Mouse (Mus musculus) cortical plate, adult 2 months (tissue): ENCODE measurements at regions not wholly inside any gene's neighbourhood (a gene's known extent, or its start where the extent isn't known, plus 50 kb on each side); places are given as distances from the start of the nearest gene placed in this dataset.

Experiments used
- H3K27ac ChIP-seq: fragments of 200-500 bp; 2 replicates; pipeline ENCODE4 v1.5.1; 2012; ENCODE audit warnings: low read length, control low read depth, inconsistent platforms; ENCODE audit not compliant: insufficient read depth
- H3K4me1 ChIP-seq: fragments of 200-500 bp; 2 replicates; pipeline ENCODE4 v1.6.1; 2011; ENCODE audit warnings: low read length; ENCODE audit not compliant: control insufficient read depth, insufficient read depth
- H3K4me3 ChIP-seq: fragments of 200-500 bp; 2 replicates; pipeline ENCODE4 v1.5.1; 2011; ENCODE audit warnings: mild to moderate bottlenecking, low read length, control low read depth; ENCODE audit not compliant: insufficient read depth
- CTCF ChIP-seq: fragments of 200-500 bp; IDR thresholded peaks from 2 replicates; pipeline ENCODE4 v1.5.1; 2011; ENCODE audit warnings: mild to moderate bottlenecking, control low read depth, low read length; ENCODE audit not compliant: insufficient read depth; ENCODE audit errors: extremely low read depth
- POLR2A ChIP-seq: fragments of 200-500 bp; IDR thresholded peaks from 2 replicates; pipeline ENCODE4 v1.6.1; 2011; ENCODE audit warnings: mild to moderate bottlenecking, low read length, control low read depth; ENCODE audit not compliant: insufficient read depth; ENCODE audit errors: extremely low read depth

DNA sequence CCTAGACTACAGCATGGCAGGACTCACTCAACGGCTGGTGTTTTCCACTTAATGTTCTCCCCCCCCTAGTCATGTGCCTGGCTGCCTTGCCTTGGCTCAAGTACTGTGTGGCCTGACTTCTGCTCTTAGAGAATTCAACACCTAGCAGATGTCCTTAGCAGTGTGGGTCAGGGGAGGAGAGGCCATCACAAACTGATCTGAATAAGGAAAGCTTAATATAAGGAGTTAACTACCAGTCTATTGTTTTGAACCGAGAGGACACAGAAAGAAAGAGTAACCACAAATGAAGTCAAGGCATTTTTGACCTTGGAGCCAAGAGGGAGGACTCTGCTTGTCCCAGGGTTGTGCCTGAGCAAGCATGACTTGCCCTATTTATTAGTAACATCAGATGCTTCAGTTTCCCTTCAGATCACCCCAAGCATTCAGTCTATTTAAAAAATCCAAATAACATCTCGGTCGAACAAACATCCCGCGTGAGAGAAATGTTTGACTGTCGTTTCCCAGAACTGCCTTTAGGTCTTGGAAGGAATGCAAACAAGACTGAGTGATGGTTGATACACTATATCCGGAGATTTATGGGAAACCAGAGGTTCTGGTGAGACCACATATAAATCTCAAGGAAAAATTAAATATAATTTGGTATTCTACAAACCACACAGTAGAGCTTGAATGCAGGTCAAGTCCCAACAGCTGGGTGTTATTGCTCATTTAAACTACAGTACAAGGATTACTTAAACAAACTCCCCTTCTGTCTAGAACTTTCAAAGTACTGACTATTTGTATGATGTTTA, 58.0 kb upstream of the Map4k3 start:
- Histone ChIP-seq H3K4me1 (no peaks in the 10 kb centered on the region), H3K27ac (no peak overlapping the region), H3K4me3 (no peak overlapping the region)
- TF ChIP-seq POLR2A (no peak), CTCF (no peak)

DNA sequence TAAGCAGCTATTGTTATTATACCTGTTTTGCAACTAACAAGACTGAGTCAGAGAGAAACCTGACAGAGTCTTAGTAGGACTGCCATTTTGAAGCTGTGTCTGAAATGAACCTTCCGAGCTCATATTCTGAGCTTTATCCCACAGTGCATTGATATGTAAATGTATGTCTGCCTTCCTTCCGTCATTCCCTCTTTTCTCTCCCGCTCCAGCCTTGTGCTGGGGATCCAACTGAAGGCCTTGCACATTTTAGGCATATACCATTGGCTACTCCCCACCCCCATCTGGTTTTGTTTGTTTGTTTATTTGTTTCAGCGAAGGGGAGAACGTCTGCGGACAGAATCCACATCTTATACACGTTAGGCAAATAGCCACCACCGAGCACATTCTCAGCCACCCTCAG, 57.2 kb upstream of the Map4k3 start:
- TF ChIP-seq CTCF (no peak), POLR2A (no peak)
- no peaks in the 10 kb centered on the region for H3K4me1 ChIP-seq
- no peak overlapping the region for H3K4me3 ChIP-seq
- H3K27ac ChIP-seq, result no peak overlapping the region

DNA sequence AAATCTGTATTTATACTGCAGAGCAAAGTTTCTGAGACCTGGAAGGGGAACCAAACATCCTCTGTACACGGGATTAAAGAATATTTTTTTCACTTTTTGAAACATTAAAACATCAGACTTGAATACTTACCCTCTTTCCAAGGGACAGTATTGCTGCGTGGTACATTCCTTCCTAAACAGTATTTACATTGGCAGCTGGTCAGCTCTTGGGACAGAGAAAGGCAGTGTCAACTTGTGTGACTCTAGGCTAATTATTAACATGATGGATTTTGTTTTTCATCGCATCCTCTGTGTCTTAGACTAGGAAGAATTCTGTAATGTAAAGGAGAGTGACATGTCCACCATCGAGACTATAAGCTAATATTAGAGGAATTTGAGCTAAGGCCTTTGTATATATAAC, 56.8 kb upstream of the Map4k3 start:
- Histone ChIP-seq H3K4me3 (no peak overlapping the region), H3K27ac (no peak overlapping the region), H3K4me1 (no peaks in the 10 kb centered on the region)
- TF ChIP-seq CTCF (no peak), POLR2A (no peak)

DNA sequence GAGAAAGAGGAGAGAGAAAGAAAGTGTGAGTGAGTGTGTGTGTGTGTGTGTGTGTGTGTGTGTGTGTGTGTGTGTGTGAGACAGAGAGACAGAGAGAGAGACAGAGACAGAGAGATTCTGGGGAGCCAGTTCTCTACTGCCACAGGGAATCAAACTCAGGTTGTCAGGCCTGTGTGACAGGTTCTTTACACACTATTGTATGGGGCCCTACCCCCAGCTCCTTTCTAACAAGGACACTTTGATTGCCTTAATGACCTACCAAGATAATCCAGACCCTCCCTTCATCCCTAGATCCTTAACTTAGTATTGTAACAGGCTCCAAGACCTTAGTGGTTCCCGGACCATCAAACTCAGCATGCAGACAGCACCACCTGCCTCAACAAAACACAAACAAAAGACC, 53.9 kb upstream of the Map4k3 start:
- Histone ChIP-seq H3K27ac (no peak overlapping the region), H3K4me3 (no peak overlapping the region), H3K4me1 (no peaks in the 10 kb centered on the region)
- TF ChIP-seq POLR2A, result no peak
- no peak for TF ChIP-seq CTCF

DNA sequence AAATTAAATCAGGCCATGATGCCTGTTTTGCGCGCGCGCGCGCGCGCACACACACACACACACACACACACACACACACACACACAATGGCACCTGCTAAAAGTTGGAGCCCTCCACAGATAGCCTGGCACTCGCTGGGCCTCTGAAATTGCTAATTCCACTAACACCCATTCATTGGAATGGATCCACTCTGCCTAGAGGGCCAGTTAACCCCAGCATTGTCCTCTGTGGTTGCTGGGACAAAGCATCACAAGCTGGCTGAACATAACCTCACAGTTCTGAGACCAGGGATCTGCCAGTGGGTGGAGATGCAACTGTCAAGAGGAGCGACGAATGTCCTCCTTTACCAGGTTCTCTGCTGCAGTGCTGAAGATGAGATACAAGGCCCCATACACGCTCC, 53.3 kb upstream of the Map4k3 start:
- no peaks in the 10 kb centered on the region for H3K4me1 ChIP-seq

DNA sequence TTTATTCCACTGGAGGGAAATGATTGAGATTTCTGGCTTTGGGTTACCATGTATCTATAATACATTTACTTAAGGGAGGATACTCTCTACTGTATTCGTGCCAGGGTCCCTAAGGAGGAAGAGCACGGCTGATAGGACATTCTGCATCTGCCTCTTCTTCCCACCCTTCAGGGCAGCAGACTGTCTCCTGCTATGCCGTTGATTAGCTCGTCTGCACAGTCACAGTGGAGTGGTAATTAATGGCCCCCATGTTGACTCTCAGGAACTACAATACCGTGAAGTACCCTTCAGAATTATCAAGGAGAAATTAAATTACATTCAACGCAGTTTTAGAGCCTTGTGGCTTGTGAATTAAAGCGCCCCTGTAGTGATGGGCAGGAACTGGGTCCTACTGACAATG, 52.0 kb upstream of the Map4k3 start:
- Histone ChIP-seq H3K4me1 (0 out of 2 replicates have a peak, but pooled peaks cover 2% of the 10 kb centered on the region), H3K4me3 (no peak overlapping the region), H3K27ac (no peak overlapping the region)
- TF ChIP-seq CTCF (no peak), POLR2A (no peak)

More for the DNA sequence above, 53.3 kb upstream of the Map4k3 start:
- TF ChIP-seq POLR2A (no peak), CTCF (no peak)
- Histone ChIP-seq H3K27ac (no peak overlapping the region), H3K4me3 (no peak overlapping the region)

DNA sequence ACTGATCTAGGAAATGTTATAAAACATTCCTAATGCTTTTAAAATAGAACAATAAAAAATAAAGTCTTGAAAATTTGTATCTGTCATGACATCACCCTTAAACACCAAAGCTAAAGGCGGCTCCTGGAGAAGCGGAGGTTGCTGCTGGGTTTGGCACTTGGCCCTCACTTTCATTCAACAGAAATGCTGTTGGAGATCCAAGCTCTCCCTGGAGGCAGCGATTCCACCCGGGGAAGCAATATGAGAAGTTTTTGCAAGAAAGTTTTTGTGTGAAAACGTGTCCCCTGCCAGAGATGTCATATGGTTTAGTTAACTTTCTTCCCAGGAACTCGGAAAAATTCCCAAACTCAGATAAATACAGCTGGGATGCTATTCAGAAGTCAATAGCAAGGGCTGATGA, 51.5 kb upstream of the Map4k3 start:
- H3K4me1 ChIP-seq, result 0 out of 2 replicates have a peak, but pooled peaks cover 2% of the 10 kb centered on the region
- H3K4me3 ChIP-seq, result no peak overlapping the region
- H3K27ac ChIP-seq, result no peak overlapping the region
- no peak for TF ChIP-seq POLR2A
- no peak for TF ChIP-seq CTCF
